Mouse (Mus musculus): Measurements from ENCODE around the gene Sppl2b. TPM values are rescaled to one million over a fixed set of nuclear protein-coding genes. Genes with fewer than 3 reads are reported as not detected.

Sppl2b gene
- polyA plus RNA-seq, 1 experiment from 2014 or later: 23.7 TPM

DNA sequence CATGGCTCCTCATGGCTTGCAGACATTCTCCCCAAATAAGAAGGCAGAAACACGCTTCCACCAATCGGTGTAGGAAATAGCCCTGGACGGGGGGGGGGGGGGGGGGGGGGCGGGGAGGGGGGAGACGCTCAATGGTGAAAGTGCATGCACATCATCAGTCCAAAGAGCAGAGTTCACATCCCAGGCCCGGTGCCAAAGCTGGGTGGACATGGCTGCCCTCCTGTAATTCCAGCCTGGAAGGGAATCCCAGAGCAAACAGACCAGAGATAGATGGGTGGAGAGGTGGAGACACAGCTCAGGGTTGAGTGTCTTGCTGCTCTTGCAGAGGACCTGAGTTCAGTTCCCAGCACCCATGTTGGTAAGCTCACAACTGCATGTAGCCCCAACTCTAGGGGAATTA lies 15.9 kb downstream of the Sppl2b start:
- ATAC-seq (ENCODE audit: insufficient number of reproducible peaks, insufficient read depth, low FRiP score, low read depth): no peak
- Histone ChIP-seq H3K4me3 (ENCODE audit: control insufficient read depth in 1 of 2, insufficient read depth in 1 of 2, low read depth in 1 of 2, low read length in 2 of 2) (no peak overlapping the region), H3K4me1 (ENCODE audit: control insufficient read depth in 2 of 2, insufficient read depth in 2 of 2, low read length in 2 of 2) (no peaks in the 10 kb centered on the region), H3K9me3 (ENCODE audit: control insufficient read depth, low read length) (no peaks in the 10 kb centered on the region), H3K36me3 (ENCODE audit: control insufficient read depth, insufficient read depth, low read length) (peaks cover 20% of the 10 kb centered on the region), H3K4me2 (ENCODE audit: low read length) (no peak overlapping the region), H3K9ac (ENCODE audit: low read length) (no peak overlapping the region), H3K27me3 (ENCODE audit: control insufficient read depth, insufficient read depth, low read length) (no peaks in the 10 kb centered on the region; the same call in 1 of the 2 replicates), H3K27ac (replicated peaks in 1 of 2; ENCODE audit: control insufficient read depth in 1 of 2, insufficient read depth in 1 of 2, low read depth in 2 of 2, low read length in 2 of 2) (no peak overlapping the region)
- WGBS: 93% methylated on average over 2 of the region's 6 CpGs

DNA sequence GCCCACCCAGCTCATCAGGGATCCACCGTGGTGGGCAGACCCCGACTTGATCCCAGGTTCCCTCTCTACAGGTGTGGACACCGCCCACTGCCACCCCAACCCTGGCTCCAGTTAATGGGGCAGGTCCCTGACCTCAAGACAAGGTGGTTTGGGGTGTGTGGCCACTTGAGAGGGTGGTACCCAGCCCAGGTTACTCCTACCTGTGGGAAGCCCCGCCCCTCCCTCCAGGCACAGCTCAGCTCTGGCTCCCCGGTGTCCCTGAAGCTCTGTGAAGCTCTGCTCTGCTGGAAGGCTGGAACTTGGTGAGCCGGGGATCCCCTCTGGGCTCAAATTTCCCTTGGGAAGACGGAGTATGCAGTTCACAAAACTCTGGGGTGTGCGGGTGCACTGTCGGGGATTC lies 16.5 kb downstream of the Sppl2b start, which contains the start of gene Tmprss9:
Tmprss9 (plus strand) TSS at position 268 of the 400 bp plus-strand sequence.
- 20% methylated on average over 9 of the region's 9 CpGs for WGBS
- no peak within 1 kb of the TSS for H3K4me2 ChIP-seq (ENCODE audit: low read length)

DNA sequence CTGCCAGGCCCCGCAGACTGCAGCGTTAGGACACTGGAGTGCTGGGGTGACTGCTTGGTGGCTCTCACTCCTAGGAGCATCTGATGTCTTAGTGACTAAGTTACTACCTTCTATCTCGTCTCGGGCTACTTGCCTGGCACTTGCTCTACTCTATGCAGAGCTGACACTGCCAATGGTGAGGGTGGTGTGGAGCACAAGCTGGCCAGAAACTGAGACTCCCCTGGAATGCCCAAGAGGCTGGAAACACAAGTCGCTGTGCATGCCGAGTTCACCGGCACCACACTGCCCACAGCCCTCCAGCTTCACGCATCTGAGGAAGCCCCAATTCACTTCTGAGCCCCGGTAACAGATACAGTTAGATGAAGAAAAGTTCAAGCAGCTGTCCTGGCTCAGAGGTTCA lies 19.0 kb downstream of the Sppl2b start:
- no peaks in the 10 kb centered on the region for H3K9me3 ChIP-seq (ENCODE audit: control insufficient read depth, low read length)
- no peak overlapping the region for H3K27ac ChIP-seq (replicated peaks in 1 of 2; ENCODE audit: control insufficient read depth in 1 of 2, insufficient read depth in 1 of 2, low read depth in 2 of 2, low read length in 2 of 2)
- WGBS: 77% methylated on average over 9 of the region's 9 CpGs
- H3K4me3 ChIP-seq (ENCODE audit: control insufficient read depth in 1 of 2, insufficient read depth in 1 of 2, low read depth in 1 of 2, low read length in 2 of 2): no peak overlapping the region
- no peak for ATAC-seq (ENCODE audit: insufficient number of reproducible peaks, insufficient read depth, low FRiP score, low read depth)
- no peak overlapping the region for H3K9ac ChIP-seq (ENCODE audit: low read length)
- no peaks in the 10 kb centered on the region for H3K36me3 ChIP-seq (ENCODE audit: control insufficient read depth, insufficient read depth, low read length)
- H3K4me2 ChIP-seq (ENCODE audit: low read length): no peak overlapping the region
- H3K4me1 ChIP-seq (ENCODE audit: control insufficient read depth in 2 of 2, insufficient read depth in 2 of 2, low read length in 2 of 2): peaks cover 7 to 8% of the 10 kb centered on the region in 2 experiments
- H3K27me3 ChIP-seq (ENCODE audit: control insufficient read depth, insufficient read depth, low read length): no peaks in the 10 kb centered on the region; the same call in 1 of the 2 replicates

More for the DNA sequence above, 16.5 kb downstream of the Sppl2b start, which contains the start of gene Tmprss9:
- Histone ChIP-seq H3K9ac (ENCODE audit: low read length) (no peak within 1 kb of the TSS), H3K9me3 (ENCODE audit: control insufficient read depth, low read length) (no peaks in the 10 kb centered on the region), H3K4me3 (ENCODE audit: control insufficient read depth in 1 of 2, insufficient read depth in 1 of 2, low read depth in 1 of 2, low read length in 2 of 2) (no peak within 1 kb of the TSS), H3K36me3 (ENCODE audit: control insufficient read depth, insufficient read depth, low read length) (peaks cover 14% of the 10 kb centered on the region), H3K27me3 (ENCODE audit: control insufficient read depth, insufficient read depth, low read length) (no peaks in the 10 kb centered on the region; the same call in 1 of the 2 replicates), H3K4me1 (ENCODE audit: control insufficient read depth in 2 of 2, insufficient read depth in 2 of 2, low read length in 2 of 2) (peaks cover under 1 to 1% of the 10 kb centered on the region in 2 experiments), H3K27ac (replicated peaks in 1 of 2; ENCODE audit: control insufficient read depth in 1 of 2, insufficient read depth in 1 of 2, low read depth in 2 of 2, low read length in 2 of 2) (no peak within 1 kb of the TSS)
- no peak for ATAC-seq (ENCODE audit: insufficient number of reproducible peaks, insufficient read depth, low FRiP score, low read depth)

DNA sequence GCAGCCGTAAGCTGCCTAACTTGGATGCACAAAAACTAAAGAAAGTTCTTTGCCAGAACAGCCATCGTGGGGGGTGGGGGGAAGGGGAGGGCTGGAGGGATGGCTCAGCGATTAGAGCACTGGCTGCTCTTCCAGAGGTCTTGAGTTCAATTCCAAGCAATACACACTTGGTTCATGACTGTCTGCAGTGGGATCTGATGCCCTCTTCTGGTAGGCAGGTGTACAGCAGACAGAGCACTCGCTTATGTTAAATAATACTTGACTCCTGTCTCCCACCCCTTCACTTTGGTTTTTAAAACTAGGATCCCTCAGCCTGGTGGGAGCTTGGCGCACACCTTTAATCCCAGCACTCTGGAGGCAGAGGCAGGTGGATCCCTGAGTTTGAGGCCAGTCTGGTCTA lies 21.0 kb downstream of the Sppl2b start:
- peaks cover 7 to 8% of the 10 kb centered on the region in 2 experiments for H3K4me1 ChIP-seq (ENCODE audit: control insufficient read depth in 2 of 2, insufficient read depth in 2 of 2, low read length in 2 of 2)
- 30% methylated on average over 5 of the region's 5 CpGs for WGBS
- no peak overlapping the region for H3K4me3 ChIP-seq (ENCODE audit: control insufficient read depth in 1 of 2, insufficient read depth in 1 of 2, low read depth in 1 of 2, low read length in 2 of 2)
- no peak overlapping the region for H3K27ac ChIP-seq (replicated peaks in 1 of 2; ENCODE audit: control insufficient read depth in 1 of 2, insufficient read depth in 1 of 2, low read depth in 2 of 2, low read length in 2 of 2)
- no peaks in the 10 kb centered on the region for H3K9me3 ChIP-seq (ENCODE audit: control insufficient read depth, low read length)
- no peaks in the 10 kb centered on the region; the same call in 1 of the 2 replicates for H3K27me3 ChIP-seq (ENCODE audit: control insufficient read depth, insufficient read depth, low read length)
- no peak for ATAC-seq (ENCODE audit: insufficient number of reproducible peaks, insufficient read depth, low FRiP score, low read depth)
- H3K9ac ChIP-seq (ENCODE audit: low read length): no peak overlapping the region
- H3K4me2 ChIP-seq (ENCODE audit: low read length): no peak overlapping the region
- H3K36me3 ChIP-seq (ENCODE audit: control insufficient read depth, insufficient read depth, low read length): no peaks in the 10 kb centered on the region

DNA sequence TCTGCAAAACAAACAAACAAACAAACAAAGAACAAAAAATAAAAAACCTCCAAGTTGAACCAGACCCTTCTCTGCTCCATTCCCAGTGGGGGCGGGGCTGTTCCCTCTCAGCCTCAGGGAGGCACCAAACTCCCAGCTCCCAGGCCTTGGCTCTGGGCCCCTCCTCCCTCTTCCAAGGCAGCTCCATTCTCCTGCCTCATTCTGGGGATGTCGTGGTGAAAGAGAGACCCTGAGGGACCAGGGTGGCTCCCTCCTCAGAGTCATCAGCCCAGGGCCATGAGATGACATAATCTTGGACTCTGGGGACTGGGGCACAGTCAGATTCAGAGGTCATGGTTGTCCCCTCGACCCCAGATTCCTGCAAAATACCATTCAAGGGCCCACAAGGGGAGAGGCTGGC lies 21.5 kb downstream of the Sppl2b start:
- Histone ChIP-seq H3K4me1 (ENCODE audit: control insufficient read depth in 2 of 2, insufficient read depth in 2 of 2, low read length in 2 of 2) (peaks cover 7 to 8% of the 10 kb centered on the region in 2 experiments), H3K9me3 (ENCODE audit: control insufficient read depth, low read length) (no peaks in the 10 kb centered on the region), H3K36me3 (ENCODE audit: control insufficient read depth, insufficient read depth, low read length) (no peaks in the 10 kb centered on the region), H3K9ac (ENCODE audit: low read length) (no peak overlapping the region), H3K4me2 (ENCODE audit: low read length) (no peak overlapping the region), H3K27ac (replicated peaks in 1 of 2; ENCODE audit: control insufficient read depth in 1 of 2, insufficient read depth in 1 of 2, low read depth in 2 of 2, low read length in 2 of 2) (no peak overlapping the region), H3K4me3 (ENCODE audit: control insufficient read depth in 1 of 2, insufficient read depth in 1 of 2, low read depth in 1 of 2, low read length in 2 of 2) (no peak overlapping the region), H3K27me3 (ENCODE audit: control insufficient read depth, insufficient read depth, low read length) (no peaks in the 10 kb centered on the region; the same call in 1 of the 2 replicates)
- 30% methylated on average over 3 of the region's 3 CpGs for WGBS
- peak; percentile 19; the same call in 1 of the 2 replicates for ATAC-seq (ENCODE audit: insufficient number of reproducible peaks, insufficient read depth, low FRiP score, low read depth)

DNA sequence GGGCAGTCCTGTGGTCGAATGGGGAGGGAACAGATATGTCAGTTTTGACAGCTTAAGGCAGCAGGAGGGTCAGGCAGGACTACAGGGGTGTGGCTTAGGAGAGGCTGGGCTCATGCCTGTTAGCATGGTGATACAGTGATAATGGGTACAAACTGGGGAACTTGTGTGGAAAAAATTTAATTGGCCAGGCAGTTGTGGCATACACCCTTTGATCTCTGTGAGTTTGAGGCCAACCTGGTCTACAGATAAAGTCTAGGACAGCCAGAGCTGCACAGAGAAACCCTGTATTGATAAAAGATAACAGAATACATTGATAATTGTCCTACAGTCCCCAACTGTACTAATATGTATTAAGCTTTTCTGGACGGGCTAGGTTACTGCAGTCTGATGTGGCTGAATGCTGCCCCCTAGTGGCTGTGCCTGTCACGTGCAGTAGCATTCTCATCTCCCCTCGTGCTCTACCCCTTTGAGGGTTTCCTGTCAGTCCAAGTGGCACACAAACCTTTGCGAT lies 25.1 kb downstream of the Sppl2b start:
- no peak overlapping the region for H3K4me3 ChIP-seq (ENCODE audit: control insufficient read depth in 1 of 2, insufficient read depth in 1 of 2, low read depth in 1 of 2, low read length in 2 of 2)
- no peaks in the 10 kb centered on the region for H3K36me3 ChIP-seq (ENCODE audit: control insufficient read depth, insufficient read depth, low read length)
- peaks cover 7 to 8% of the 10 kb centered on the region in 2 experiments for H3K4me1 ChIP-seq (ENCODE audit: control insufficient read depth in 2 of 2, insufficient read depth in 2 of 2, low read length in 2 of 2)
- ATAC-seq (ENCODE audit: insufficient number of reproducible peaks, insufficient read depth, low FRiP score, low read depth): no peak
- H3K27ac ChIP-seq (replicated peaks in 1 of 2; ENCODE audit: control insufficient read depth in 1 of 2, insufficient read depth in 1 of 2, low read depth in 2 of 2, low read length in 2 of 2): no peak overlapping the region
- H3K4me2 ChIP-seq (ENCODE audit: low read length): no peak overlapping the region
- WGBS: 11% methylated on average over 5 of the region's 5 CpGs
- H3K27me3 ChIP-seq (ENCODE audit: control insufficient read depth, insufficient read depth, low read length): no peaks in the 10 kb centered on the region
- no peaks in the 10 kb centered on the region for H3K9me3 ChIP-seq (ENCODE audit: control insufficient read depth, low read length)
- no peak overlapping the region for H3K9ac ChIP-seq (ENCODE audit: low read length)

DNA sequence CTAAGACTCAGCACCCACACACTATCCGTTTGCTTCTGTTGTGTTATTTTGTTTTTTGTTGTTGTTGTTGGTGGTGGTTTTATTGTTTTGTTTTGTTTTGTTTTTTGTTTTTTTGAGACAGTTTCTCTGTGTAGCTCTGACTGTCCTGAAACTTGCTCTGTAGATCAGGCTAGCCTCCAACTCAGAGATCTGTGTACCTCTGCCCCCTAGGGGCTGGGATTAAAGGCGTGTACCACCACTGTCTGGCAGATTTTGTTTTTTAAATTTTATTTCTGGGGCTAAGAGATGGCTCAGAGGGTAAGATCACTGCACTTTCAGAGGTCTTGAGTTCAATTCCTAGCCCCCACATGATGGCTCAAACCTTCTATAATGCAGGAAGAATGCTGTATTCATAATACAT lies 25.8 kb downstream of the Sppl2b start:
- WGBS: 72% methylated on average over 2 of the region's 2 CpGs
- no peak for ATAC-seq (ENCODE audit: insufficient number of reproducible peaks, insufficient read depth, low FRiP score, low read depth)

DNA sequence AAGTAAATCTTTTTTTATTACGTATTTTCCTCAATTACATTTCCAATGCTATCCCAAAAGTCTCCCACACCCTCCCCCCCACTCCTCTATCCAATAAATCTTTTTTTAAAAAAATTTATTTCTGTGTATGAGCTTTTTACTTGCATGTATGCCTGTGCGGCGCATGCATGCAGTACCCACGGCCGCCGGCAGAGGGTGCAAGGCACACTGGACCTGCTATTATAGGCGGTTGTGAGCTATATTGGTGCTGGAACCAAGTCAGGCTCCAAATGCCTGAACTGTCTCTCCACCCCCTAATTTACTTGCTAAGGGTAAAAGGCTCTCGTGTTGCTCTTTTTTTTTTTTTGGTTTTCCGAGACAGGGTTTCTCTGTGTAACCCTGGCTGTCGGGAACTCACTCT lies 26.2 kb downstream of the Sppl2b start:
- no peaks in the 10 kb centered on the region for H3K27me3 ChIP-seq (ENCODE audit: control insufficient read depth, insufficient read depth, low read length)
- ATAC-seq (ENCODE audit: insufficient number of reproducible peaks, insufficient read depth, low FRiP score, low read depth): no peak
- 27% methylated on average over 10 of the region's 10 CpGs for WGBS

More for the DNA sequence above, 25.8 kb downstream of the Sppl2b start:
- Histone ChIP-seq H3K9me3 (ENCODE audit: control insufficient read depth, low read length) (no peaks in the 10 kb centered on the region), H3K4me3 (ENCODE audit: control insufficient read depth in 1 of 2, insufficient read depth in 1 of 2, low read depth in 1 of 2, low read length in 2 of 2) (no peak overlapping the region), H3K9ac (ENCODE audit: low read length) (no peak overlapping the region), H3K27ac (replicated peaks in 1 of 2; ENCODE audit: control insufficient read depth in 1 of 2, insufficient read depth in 1 of 2, low read depth in 2 of 2, low read length in 2 of 2) (no peak overlapping the region), H3K4me2 (ENCODE audit: low read length) (no peak overlapping the region), H3K27me3 (ENCODE audit: control insufficient read depth, insufficient read depth, low read length) (no peaks in the 10 kb centered on the region), H3K4me1 (ENCODE audit: control insufficient read depth in 2 of 2, insufficient read depth in 2 of 2, low read length in 2 of 2) (peaks cover 7 to 8% of the 10 kb centered on the region in 2 experiments), H3K36me3 (ENCODE audit: control insufficient read depth, insufficient read depth, low read length) (no peaks in the 10 kb centered on the region)

More for the DNA sequence above, 26.2 kb downstream of the Sppl2b start:
- no peak overlapping the region for H3K4me2 ChIP-seq (ENCODE audit: low read length)
- H3K4me3 ChIP-seq (ENCODE audit: control insufficient read depth in 1 of 2, insufficient read depth in 1 of 2, low read depth in 1 of 2, low read length in 2 of 2): no peak overlapping the region
- H3K27ac ChIP-seq (replicated peaks in 1 of 2; ENCODE audit: control insufficient read depth in 1 of 2, insufficient read depth in 1 of 2, low read depth in 2 of 2, low read length in 2 of 2): no peak overlapping the region
- no peaks in the 10 kb centered on the region for H3K36me3 ChIP-seq (ENCODE audit: control insufficient read depth, insufficient read depth, low read length)
- H3K9ac ChIP-seq (ENCODE audit: low read length): no peak overlapping the region
- no peaks in the 10 kb centered on the region for H3K9me3 ChIP-seq (ENCODE audit: control insufficient read depth, low read length)
- H3K4me1 ChIP-seq (ENCODE audit: control insufficient read depth in 2 of 2, insufficient read depth in 2 of 2, low read length in 2 of 2): peaks cover 7 to 8% of the 10 kb centered on the region in 2 experiments
